Mouse (Mus musculus) neural tube, embryonic 12.5 days (tissue): Measurements from ENCODE around the gene Wdfy3. TPM values are rescaled to one million over a fixed set of nuclear protein-coding genes. Genes with fewer than 3 reads are reported as not detected.

ENCODE experiments used
- ATAC-seq: fragments of 200-750 bp; cut with Nextera tagmentation; 2 replicates; pipeline ENCODE4 v1.8.0; 2017; ENCODE audit warnings: low read depth, mild to moderate bottlenecking, moderate TSS enrichment, moderate library complexity; ENCODE audit not compliant: low FRiP score
- H3K27ac ChIP-seq: fragments of 300-500 bp; sonication (generic); 2 replicates; pipeline ENCODE4 v1.5.1; 2016
- H3K27me3 ChIP-seq: fragments of 300-500 bp; sonication (generic); replicated peaks from 2 replicates; pipeline ENCODE4 v1.6.1; 2016; ENCODE audit warnings: mild to moderate bottlenecking
- H3K36me3 ChIP-seq: fragments of 300-500 bp; sonication (generic); 2 replicates; pipeline ENCODE4 v1.6.1; 2016; ENCODE audit warnings: mild to moderate bottlenecking
- H3K4me1 ChIP-seq: fragments of 300-500 bp; sonication (generic); 2 replicates; pipeline ENCODE4 v1.6.1; 2016
- H3K4me2 ChIP-seq: fragments of 300-500 bp; sonication (generic); replicated peaks from 2 replicates; pipeline ENCODE4 v1.6.1; 2016; ENCODE audit warnings: mild to moderate bottlenecking
- H3K4me3 ChIP-seq: fragments of 300-500 bp; sonication (generic); 2 replicates; pipeline ENCODE4 v1.5.1; 2016
- H3K9ac ChIP-seq: fragments of 300-500 bp; sonication (generic); 2 replicates; pipeline ENCODE4 v1.6.1; 2016; ENCODE audit warnings: mild to moderate bottlenecking
- H3K9me3 ChIP-seq: fragments of 300-500 bp; sonication (generic); 2 replicates; pipeline ENCODE4 v1.6.1; 2016; ENCODE audit warnings: mild to moderate bottlenecking
- WGBS: fragments of 180-500 bp; shearing (Covaris S2); methylation state at CpG from one replicate; pipeline ENCODE4 v1.1.7; 2016; 5-methylcytosine and 5-hydroxymethylcytosine counted together
- polyA plus RNA-seq: library from polyadenylated mRNA; unstranded; fragments of >200 nt; fragmentation: Nextera tagmentation; extraction: Ambion mirVana; gene quantifications from 2 replicates; pipeline ENCODE4 v1.2.1, GENCODE M21; 2016

The Wdfy3 gene
- polyA plus RNA-seq, 1 experiment from 2014 or later = 36.5 TPM

DNA sequence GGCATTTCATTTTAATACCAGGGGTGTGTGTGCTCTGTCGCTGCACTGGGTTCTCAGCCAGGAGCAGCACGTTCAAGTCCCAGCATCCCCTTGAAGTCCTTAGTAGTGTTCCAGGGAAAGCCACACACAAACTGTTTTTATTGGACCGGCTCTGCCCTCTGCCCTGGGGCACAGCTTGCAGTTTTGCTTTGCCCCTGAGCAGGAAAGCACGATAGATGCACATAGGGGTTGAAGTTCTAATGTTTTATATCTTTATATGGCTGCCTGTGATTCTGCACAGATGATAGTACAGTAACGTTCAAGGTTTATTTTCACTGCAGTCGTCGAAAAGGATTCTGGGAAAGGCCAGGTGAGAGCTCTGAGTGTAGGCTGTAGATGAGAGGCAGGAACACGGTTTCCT, 239.5 kb downstream of the Wdfy3 start:
- Histone ChIP-seq H3K27me3 (no peaks in the 10 kb centered on the region), H3K9ac (no peak overlapping the region), H3K36me3 (peaks cover 29% of the 10 kb centered on the region), H3K4me3 (no peak overlapping the region), H3K4me2 (no peak overlapping the region), H3K27ac (no peak overlapping the region), H3K9me3 (no peaks in the 10 kb centered on the region), H3K4me1 (peaks cover 11% of the 10 kb centered on the region)
- ATAC-seq = no peak
- WGBS = 86% methylated on average over 8 of the region's 8 CpGs

DNA sequence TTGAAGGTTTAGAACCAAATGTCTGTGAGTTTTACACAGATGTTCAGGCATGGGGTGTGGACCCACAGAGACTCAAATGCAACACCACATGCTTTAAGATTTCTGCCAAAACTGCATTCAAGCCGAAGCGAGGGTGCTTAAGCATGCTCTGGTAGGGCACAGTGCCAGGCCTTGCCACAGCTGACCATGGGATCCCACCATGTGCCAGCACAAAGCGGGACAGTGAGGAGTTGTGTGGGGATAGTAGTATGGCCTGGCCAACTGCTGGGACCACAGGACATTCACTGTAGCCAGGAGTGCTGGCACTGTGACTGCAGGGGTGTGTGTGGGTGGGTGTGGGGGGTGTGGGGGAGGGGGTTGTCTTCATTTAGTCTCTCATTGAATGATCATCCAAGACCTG, 240.8 kb downstream of the Wdfy3 start:
- Histone ChIP-seq H3K36me3 (peaks cover 20% of the 10 kb centered on the region), H3K9ac (no peak overlapping the region), H3K4me3 (no peak overlapping the region), H3K27ac (no peak overlapping the region), H3K9me3 (no peaks in the 10 kb centered on the region), H3K4me1 (peaks cover 11% of the 10 kb centered on the region), H3K27me3 (no peaks in the 10 kb centered on the region), H3K4me2 (no peak overlapping the region)
- no peak for ATAC-seq
- WGBS = 87% methylated on average over 3 of the region's 3 CpGs

DNA sequence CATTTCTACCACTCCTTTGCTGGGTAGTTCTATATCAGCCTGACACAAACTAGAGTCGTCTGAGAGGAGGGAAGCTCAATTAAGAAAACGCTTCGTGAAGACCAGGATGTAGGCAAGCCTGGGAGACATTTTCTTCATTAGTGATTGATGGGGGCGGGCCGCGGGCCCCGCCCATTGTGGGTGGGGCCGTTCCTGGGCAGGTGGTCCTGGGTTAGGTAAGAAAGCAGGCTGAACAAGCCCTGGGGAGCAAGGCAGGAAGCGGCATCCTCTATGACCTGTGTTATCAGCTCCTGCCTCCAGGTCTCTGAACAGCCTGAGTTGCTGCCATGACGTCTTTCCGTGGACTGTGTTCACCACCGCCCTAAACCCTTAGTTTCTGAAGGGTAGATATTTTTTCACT, 242.2 kb downstream of the Wdfy3 start:
- no peak overlapping the region for H3K27ac ChIP-seq
- ATAC-seq = no peak
- peaks cover 11% of the 10 kb centered on the region for H3K4me1 ChIP-seq
- WGBS = 45% methylated on average over 12 of the region's 12 CpGs
- no peak overlapping the region for H3K9ac ChIP-seq
- peaks cover 13% of the 10 kb centered on the region for H3K36me3 ChIP-seq
- H3K4me3 ChIP-seq = no peak overlapping the region
- no peak overlapping the region for H3K4me2 ChIP-seq
- H3K27me3 ChIP-seq = no peaks in the 10 kb centered on the region
- H3K9me3 ChIP-seq = no peaks in the 10 kb centered on the region

DNA sequence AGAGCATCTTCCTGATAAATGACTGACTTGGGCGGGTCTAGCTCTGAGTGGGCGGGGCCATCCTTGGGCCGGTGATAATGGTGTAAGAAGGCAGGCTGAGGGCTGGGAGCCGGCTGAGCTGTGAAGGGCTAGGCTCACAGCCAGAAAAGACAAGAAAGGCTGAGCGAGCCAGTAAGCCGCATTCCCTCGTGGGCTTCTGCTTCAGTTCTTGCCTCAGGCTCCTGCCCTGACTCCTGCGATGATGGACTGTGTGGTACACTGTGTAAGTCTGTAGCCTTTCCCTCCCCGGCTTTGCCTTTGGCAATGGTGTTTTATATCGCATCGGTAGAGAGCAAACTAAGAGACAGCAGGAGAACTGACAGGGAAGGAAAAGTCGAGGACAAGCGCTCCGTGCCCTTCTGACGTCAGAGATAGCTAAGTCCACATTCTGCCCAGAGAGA, 243.2 kb downstream of the Wdfy3 start:
- Histone ChIP-seq H3K9me3 (no peaks in the 10 kb centered on the region), H3K27ac (no peak overlapping the region), H3K4me2 (peak overlapping the region; percentile 38), H3K9ac (0 out of 2 replicates have a peak overlapping the region, but pooled peaks have one; percentile 14), H3K36me3 (peaks cover 6% of the 10 kb centered on the region), H3K27me3 (no peaks in the 10 kb centered on the region), H3K4me3 (no peak overlapping the region), H3K4me1 (peaks cover 11% of the 10 kb centered on the region)
- 12% methylated on average over 15 of the region's 15 CpGs for WGBS
- peak; percentile 77 for ATAC-seq

DNA sequence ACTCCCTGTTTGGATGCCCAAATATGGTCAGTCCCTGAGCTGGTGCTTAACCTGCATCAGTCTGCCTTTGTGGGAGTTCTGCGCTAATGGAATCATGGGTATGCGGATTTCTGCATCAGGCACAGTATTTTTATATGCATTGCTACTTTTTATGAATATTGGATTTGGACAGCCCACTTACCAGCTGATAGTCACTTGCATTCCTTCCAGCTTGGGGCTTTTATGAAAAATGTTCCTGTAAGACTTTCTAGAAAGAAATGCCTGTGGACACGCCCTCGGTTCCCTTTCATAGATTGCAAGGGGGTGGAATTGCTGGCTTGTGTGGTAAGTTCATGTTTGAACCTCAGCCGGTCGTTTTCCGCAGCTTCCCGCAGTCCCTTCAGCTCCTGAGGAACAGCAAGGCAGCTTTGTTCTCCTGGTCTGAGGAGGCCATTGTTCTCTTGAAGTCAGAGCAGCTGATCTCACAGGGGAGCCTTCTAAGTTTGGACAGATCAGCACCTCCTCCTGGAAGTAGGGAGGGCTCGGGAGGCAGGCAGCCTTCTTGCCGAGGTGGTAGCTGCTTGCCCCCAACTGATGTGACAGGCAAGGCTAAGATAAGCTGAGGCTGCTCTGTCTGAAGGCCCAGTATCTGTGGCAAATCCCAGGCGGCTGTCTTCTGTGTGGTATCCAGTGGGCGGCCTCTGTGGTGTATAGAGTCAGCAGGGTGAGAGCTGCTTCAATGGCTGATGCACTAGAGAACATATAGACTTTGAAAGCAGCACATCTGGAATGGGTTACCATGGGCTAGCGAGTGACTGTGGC, 244.4 kb downstream of the Wdfy3 start:
- H3K9me3 ChIP-seq = no peaks in the 10 kb centered on the region
- 0 out of 2 replicates have a peak overlapping the region, but pooled peaks have one; percentile 10 for H3K4me2 ChIP-seq
- H3K9ac ChIP-seq = no peak overlapping the region
- WGBS = 24% methylated on average over 13 of the region's 13 CpGs
- ATAC-seq = no peak
- H3K4me1 ChIP-seq = peaks cover 11% of the 10 kb centered on the region
- H3K27ac ChIP-seq = no peak overlapping the region
- H3K36me3 ChIP-seq = no peaks in the 10 kb centered on the region
- H3K4me3 ChIP-seq = no peak overlapping the region
- H3K27me3 ChIP-seq = no peaks in the 10 kb centered on the region; the same call in 1 of the 2 replicates

DNA sequence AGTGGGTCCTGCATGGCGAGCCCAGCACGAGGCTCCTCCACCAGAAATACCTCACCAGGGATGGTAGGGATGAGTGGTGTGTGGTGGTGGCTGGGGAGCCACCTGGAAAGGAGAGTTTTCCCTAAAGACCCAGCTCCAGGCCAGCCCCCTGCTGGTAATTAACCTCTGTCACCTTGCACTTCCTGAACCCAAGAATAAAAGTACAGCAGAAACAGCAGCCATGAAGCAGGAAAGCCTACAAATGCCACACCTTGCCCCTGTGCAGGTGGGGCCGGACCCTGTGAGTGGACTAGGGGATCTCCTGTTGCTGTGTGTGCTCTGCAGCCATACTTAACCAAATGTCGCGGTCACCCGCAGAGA, 247.4 kb downstream of the Wdfy3 start:
- Histone ChIP-seq H3K27ac (no peak overlapping the region), H3K9me3 (no peaks in the 10 kb centered on the region), H3K4me2 (no peak overlapping the region), H3K9ac (no peak overlapping the region), H3K36me3 (no peaks in the 10 kb centered on the region), H3K4me1 (peaks cover 11% of the 10 kb centered on the region), H3K27me3 (no peaks in the 10 kb centered on the region; the same call in 1 of the 2 replicates), H3K4me3 (no peak overlapping the region)
- WGBS = 54% methylated on average over 6 of the region's 6 CpGs
- no peak for ATAC-seq

DNA sequence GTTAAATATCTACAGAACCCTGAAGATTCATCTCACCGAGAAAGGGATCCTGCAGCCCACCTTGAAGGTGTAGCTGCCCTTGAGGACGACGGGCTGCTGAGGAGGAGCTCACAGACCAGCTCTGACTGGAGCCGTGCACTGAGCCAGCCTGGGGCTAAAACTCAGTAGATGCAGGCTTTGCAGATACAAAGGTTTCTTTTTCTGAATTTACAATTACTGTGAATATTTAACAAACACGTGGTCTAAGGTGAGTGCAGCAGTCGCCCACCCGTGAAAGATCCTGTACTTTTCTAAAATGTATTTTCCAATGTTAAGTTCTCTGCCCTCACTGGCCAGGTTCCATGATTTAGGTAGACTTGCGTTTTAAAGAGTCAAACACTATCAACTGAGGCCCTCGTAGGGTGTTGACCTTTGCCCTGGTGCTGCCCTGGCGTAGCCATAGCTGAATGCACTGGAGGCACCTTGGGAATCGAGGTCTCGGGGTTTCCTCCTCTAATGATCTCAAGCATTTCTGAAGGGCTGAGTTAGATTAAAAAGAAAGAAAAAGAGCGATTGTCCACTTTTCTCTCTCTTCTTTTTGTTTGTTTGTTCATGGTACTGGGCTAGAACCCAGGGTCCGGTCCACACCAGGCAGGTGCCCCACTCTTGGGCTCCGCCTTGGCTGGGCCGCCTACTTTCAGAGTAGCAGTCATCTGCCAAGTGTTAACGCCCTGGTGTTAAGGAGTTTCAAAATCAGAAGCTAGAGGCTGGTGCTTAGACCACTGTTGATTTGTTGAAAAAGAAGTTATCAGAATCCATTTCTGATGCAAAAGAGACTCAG, 248.0 kb downstream of the Wdfy3 start:
- peaks cover 6% of the 10 kb centered on the region for H3K4me1 ChIP-seq
- no peak for ATAC-seq

DNA sequence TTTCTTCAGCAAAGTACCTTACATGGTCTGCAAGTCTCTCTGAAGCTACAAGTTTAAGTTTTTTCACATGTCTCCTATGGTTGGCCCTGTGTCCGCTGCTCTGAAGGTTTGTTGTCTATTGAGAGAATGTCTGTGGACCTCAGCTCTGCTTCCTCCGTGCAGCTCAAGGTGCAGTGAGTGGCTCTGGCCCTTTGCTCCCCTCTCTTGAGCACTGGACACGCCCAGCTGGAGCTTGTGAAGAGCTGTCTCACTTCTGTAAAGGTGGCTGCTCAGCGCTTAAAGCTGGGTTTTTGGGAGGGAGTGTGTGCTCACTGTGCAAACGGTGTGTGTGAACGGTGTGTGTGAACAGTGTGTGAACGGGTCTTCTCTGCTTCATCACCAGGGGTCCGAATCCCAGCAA, 248.7 kb downstream of the Wdfy3 start:
- no peak for ATAC-seq
- H3K9me3 ChIP-seq = no peaks in the 10 kb centered on the region
- no peaks in the 10 kb centered on the region; the same call in 1 of the 2 replicates for H3K27me3 ChIP-seq
- H3K4me1 ChIP-seq = peaks cover 4% of the 10 kb centered on the region
- no peak overlapping the region for H3K4me3 ChIP-seq
- 72% methylated on average over 8 of the region's 8 CpGs for WGBS
- no peak overlapping the region for H3K9ac ChIP-seq
- H3K4me2 ChIP-seq = no peak overlapping the region
- no peaks in the 10 kb centered on the region for H3K36me3 ChIP-seq
- H3K27ac ChIP-seq = no peak overlapping the region

More for the DNA sequence above, 248.0 kb downstream of the Wdfy3 start:
- Histone ChIP-seq H3K27ac (no peak overlapping the region), H3K4me3 (no peak overlapping the region), H3K9ac (no peak overlapping the region), H3K36me3 (no peaks in the 10 kb centered on the region), H3K9me3 (no peaks in the 10 kb centered on the region), H3K27me3 (no peaks in the 10 kb centered on the region; the same call in 1 of the 2 replicates), H3K4me2 (no peak overlapping the region)
- WGBS = 72% methylated on average over 17 of the region's 17 CpGs

DNA sequence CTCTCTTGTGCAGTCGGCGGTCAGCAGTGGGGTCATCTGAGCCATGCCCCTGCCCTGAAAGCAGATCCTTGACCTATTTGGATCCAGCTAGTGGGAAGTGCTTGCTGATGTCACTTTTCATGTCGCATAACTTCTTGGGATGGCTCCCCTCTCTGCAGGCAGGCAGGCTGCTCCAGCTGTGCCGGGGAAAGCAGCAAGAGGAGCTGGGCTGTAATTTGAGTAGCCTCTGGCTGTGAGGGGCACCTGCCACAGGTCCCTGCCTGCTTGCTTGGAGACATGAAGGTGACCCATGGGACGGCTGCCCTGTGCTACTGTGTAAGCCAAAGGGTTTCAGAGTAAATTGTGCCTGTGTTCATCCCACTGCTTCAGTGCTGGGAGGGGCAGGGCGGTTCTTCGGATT, 249.9 kb downstream of the Wdfy3 start:
- 22% methylated on average over 7 of the region's 7 CpGs for WGBS

DNA sequence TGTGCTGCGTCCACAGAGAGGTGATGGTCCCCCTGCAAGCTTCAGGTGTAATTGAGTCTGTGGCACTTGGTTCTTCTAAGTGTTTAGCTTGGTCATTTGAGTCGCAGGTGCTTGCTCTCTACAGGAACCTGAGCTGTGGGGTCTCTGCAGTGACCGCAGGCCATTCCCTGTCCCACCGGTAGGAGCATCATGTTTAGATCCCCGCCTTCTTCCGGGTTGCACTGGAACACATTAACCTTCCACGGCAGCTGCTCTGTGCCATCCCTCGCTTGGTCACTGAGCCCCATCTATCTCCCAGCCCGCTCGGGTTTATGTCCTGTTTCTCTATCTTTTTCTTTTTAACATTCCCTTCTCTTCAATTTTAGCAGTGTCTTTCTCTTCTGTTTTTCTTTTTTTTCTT, 250.5 kb downstream of the Wdfy3 start:
- Histone ChIP-seq H3K27me3 (no peaks in the 10 kb centered on the region; the same call in 1 of the 2 replicates), H3K4me2 (no peak overlapping the region), H3K4me1 (no peaks in the 10 kb centered on the region), H3K36me3 (no peaks in the 10 kb centered on the region), H3K27ac (no peak overlapping the region), H3K4me3 (no peak overlapping the region), H3K9ac (no peak overlapping the region), H3K9me3 (no peaks in the 10 kb centered on the region)
- ATAC-seq = no peak
- WGBS = 51% methylated on average over 10 of the region's 10 CpGs

More for the DNA sequence above, 249.9 kb downstream of the Wdfy3 start:
- ATAC-seq = no peak
- H3K9ac ChIP-seq = no peak overlapping the region
- no peak overlapping the region for H3K27ac ChIP-seq
- H3K4me2 ChIP-seq = no peak overlapping the region
- no peak overlapping the region for H3K4me3 ChIP-seq
- no peaks in the 10 kb centered on the region for H3K36me3 ChIP-seq
- no peaks in the 10 kb centered on the region for H3K4me1 ChIP-seq
- H3K27me3 ChIP-seq = no peaks in the 10 kb centered on the region; the same call in 1 of the 2 replicates
- no peaks in the 10 kb centered on the region for H3K9me3 ChIP-seq

DNA sequence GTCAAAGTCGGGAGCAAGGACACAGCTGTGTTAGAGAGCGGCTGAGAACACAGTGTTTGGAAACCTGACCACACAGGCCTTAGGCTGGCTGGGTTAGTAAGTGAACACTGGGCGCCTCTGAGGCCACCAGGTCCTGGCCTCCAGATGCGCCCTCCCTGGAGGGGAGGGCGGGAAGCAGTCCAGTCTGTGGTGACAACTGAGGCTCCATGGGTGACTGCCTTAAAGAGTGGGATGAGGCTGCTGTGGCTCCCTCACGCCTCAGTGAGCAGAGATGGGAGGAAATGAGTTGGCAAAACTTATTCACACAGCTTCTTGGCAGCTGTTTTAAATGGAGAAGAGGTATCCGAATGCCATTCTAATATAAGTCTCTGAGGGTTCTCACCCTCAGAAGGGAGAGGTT, 252.9 kb downstream of the Wdfy3 start:
- no peak for ATAC-seq
- no peaks in the 10 kb centered on the region for H3K4me1 ChIP-seq
- no peaks in the 10 kb centered on the region for H3K36me3 ChIP-seq
- 71% methylated on average over 7 of the region's 7 CpGs for WGBS
- H3K4me3 ChIP-seq = no peak overlapping the region
- H3K27me3 ChIP-seq = no peaks in the 10 kb centered on the region; the same call in 1 of the 2 replicates
- H3K9ac ChIP-seq = no peak overlapping the region
- H3K27ac ChIP-seq = no peak overlapping the region
- H3K9me3 ChIP-seq = no peaks in the 10 kb centered on the region
- no peak overlapping the region for H3K4me2 ChIP-seq
